Mouse (Mus musculus): ENCODE measurements around the gene Plekhg1. TPM values are rescaled to one million over a fixed set of nuclear protein-coding genes. Genes with fewer than 3 reads are reported as not detected.

Gene Plekhg1
- polyA plus RNA-seq, 1 experiment from 2014 or later: 12.3 TPM

DNA sequence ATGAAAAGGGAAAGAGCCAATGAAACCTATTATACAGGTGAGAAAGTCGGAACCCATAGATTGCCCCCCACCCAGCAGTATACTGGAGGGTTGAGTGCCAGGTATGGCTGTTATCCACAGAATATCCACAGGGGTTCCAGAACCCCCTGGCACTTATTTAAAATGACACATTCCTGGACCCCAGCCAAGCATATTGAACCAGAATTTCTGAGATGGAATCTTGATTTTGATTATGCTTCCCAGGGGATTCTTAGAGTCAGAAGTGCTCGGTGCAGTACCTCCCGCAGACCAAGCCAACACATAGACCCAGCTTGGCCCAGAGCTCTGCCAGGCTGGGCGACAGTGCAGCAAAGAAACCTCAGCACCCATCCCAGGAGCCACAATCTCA is 236.5 kb downstream of the Plekhg1 start:
- WGBS: 88% methylated on average over 4 of the region's 4 CpGs

DNA sequence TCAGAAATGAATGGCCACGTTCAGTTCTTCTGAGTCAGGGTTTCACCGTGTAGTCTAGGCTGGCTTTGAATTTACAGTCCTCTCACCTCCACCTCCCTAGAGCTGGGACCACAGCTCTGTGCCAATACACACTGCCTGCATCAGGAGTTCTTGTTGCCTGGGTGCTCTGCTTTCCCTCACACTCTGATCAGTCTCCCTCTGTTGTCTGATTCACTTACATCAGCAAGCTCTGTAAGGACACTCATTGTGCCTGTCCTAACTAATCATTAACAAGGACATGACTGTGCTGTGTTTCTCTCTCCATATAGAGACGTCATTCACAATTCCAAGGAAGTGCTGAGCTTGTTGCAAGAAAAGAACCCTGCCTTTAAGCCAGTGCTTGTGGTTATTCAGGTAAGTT is 238.2 kb downstream of the Plekhg1 start:
- DNase-seq (ENCODE audit: low spot score) (no peak), ATAC-seq (ENCODE audit: low FRiP score) (no peak)

More for the DNA sequence above, 236.5 kb downstream of the Plekhg1 start:
- no peak for DNase-seq (ENCODE audit: low spot score)
- Histone ChIP-seq H3K9me3 (ENCODE audit: control insufficient read depth, low read length) (no peaks in the 10 kb centered on the region), H3K27ac (ENCODE audit: low read depth, low read length) (no peak overlapping the region), H3K4me2 (replicated peaks; ENCODE audit: low read depth, low read length) (no peak overlapping the region), H3K27me3 (ENCODE audit: control insufficient read depth, insufficient read depth, low read length) (no peaks in the 10 kb centered on the region), H3K4me3 (ENCODE audit: low read depth, low read length) (no peak overlapping the region), H3K36me3 (ENCODE audit: control insufficient read depth, insufficient read depth, low read length) (0 out of 2 replicates have a peak, but pooled peaks cover 5% of the 10 kb centered on the region), H3K4me1 (replicated peaks; ENCODE audit: control insufficient read depth, insufficient read depth, low read length) (peaks cover 5% of the 10 kb centered on the region; the same call in 1 of the 2 replicates), H3K9ac (ENCODE audit: low read depth, low read length) (no peak overlapping the region)
- ATAC-seq (ENCODE audit: low FRiP score): no peak

DNA sequence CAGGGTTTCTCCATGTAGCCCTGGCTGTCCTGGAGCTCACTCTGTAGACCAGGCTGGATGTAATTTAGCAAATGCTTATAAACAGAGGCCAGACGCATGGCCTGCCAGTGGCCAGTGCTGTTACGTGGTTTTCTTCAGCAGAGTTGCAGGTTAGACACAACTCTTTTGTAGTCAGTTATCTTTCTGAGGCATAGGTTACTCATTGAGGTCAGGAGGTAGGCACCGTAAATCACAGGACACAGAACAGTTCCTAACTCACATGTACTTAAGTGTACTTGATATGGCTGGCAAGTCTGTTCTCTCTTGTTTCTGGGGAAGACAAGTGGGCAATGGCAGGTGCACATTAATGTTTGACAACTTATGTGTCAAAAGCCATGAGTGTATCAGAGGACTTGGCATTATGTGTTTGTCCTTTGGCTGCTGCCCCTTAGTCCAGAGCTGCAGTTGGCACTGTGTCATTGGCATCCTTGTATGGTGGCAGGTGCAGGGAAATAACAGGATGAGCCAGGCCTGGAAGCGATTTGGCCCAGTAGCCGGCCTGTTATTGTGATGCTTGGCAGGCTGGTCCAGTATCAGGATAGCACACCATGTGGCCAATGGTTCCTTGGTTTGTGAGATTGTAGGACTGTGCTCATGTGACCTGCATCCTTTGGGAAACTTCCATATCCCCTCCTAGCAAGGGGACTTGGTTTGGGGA is 238.8 kb downstream of the Plekhg1 start:
- 94% methylated on average over 5 of the region's 5 CpGs for WGBS
- H3K9ac ChIP-seq (ENCODE audit: low read depth, low read length): no peak overlapping the region

More for the DNA sequence above, 238.2 kb downstream of the Plekhg1 start:
- Histone ChIP-seq H3K9me3 (ENCODE audit: control insufficient read depth, low read length) (no peaks in the 10 kb centered on the region), H3K4me1 (replicated peaks; ENCODE audit: control insufficient read depth, insufficient read depth, low read length) (no peaks in the 10 kb centered on the region), H3K27ac (ENCODE audit: low read depth, low read length) (no peak overlapping the region), H3K4me2 (replicated peaks; ENCODE audit: low read depth, low read length) (no peak overlapping the region), H3K4me3 (ENCODE audit: low read depth, low read length) (no peak overlapping the region), H3K9ac (ENCODE audit: low read depth, low read length) (no peak overlapping the region), H3K27me3 (ENCODE audit: control insufficient read depth, insufficient read depth, low read length) (no peaks in the 10 kb centered on the region), H3K36me3 (ENCODE audit: control insufficient read depth, insufficient read depth, low read length) (0 out of 2 replicates have a peak, but pooled peaks cover 5% of the 10 kb centered on the region)
- WGBS: 78% methylated on average over 3 of the region's 3 CpGs

DNA sequence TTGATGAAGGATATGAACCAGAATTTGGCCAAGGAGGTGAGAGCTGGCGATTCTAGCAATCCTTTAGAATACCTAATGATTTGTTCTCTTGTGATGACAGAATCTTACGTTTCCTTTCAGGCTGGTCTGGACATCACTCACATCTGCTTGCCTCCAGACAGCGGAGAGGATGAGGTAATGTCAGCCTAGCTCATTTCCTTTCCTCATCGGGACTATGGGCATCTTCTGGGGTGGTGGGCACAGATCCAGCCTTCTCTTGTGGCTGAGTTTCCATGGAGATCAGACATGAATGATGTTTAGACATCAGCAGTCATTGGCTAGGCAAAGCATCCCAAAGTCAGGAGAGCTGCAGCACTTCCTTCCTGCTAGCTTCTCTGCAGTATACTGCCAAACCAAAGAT is 240.1 kb downstream of the Plekhg1 start:
- ATAC-seq (ENCODE audit: low FRiP score) (no peak), DNase-seq (ENCODE audit: low spot score) (no peak)
- H3K4me3 ChIP-seq (ENCODE audit: low read depth, low read length): no peak overlapping the region
- 0 out of 2 replicates have a peak, but pooled peaks cover 5% of the 10 kb centered on the region for H3K36me3 ChIP-seq (ENCODE audit: control insufficient read depth, insufficient read depth, low read length)
- H3K4me1 ChIP-seq (replicated peaks; ENCODE audit: control insufficient read depth, insufficient read depth, low read length): no peaks in the 10 kb centered on the region
- 95% methylated on average over 4 of the region's 4 CpGs for WGBS
- H3K4me2 ChIP-seq (replicated peaks; ENCODE audit: low read depth, low read length): no peak overlapping the region
- H3K27me3 ChIP-seq (ENCODE audit: control insufficient read depth, insufficient read depth, low read length): no peaks in the 10 kb centered on the region
- no peak overlapping the region for H3K27ac ChIP-seq (ENCODE audit: low read depth, low read length)
- no peaks in the 10 kb centered on the region for H3K9me3 ChIP-seq (ENCODE audit: control insufficient read depth, low read length)
- H3K9ac ChIP-seq (ENCODE audit: low read depth, low read length): no peak overlapping the region

More for the DNA sequence above, 238.8 kb downstream of the Plekhg1 start:
- H3K27me3 ChIP-seq (ENCODE audit: control insufficient read depth, insufficient read depth, low read length): no peaks in the 10 kb centered on the region
- no peak for ATAC-seq (ENCODE audit: low FRiP score)
- H3K4me3 ChIP-seq (ENCODE audit: low read depth, low read length): no peak overlapping the region
- H3K4me1 ChIP-seq (replicated peaks; ENCODE audit: control insufficient read depth, insufficient read depth, low read length): no peaks in the 10 kb centered on the region
- no peak overlapping the region for H3K4me2 ChIP-seq (replicated peaks; ENCODE audit: low read depth, low read length)
- no peak overlapping the region for H3K27ac ChIP-seq (ENCODE audit: low read depth, low read length)
- no peak for DNase-seq (ENCODE audit: low spot score)
- no peaks in the 10 kb centered on the region for H3K9me3 ChIP-seq (ENCODE audit: control insufficient read depth, low read length)
- 0 out of 2 replicates have a peak, but pooled peaks cover 5% of the 10 kb centered on the region for H3K36me3 ChIP-seq (ENCODE audit: control insufficient read depth, insufficient read depth, low read length)

DNA sequence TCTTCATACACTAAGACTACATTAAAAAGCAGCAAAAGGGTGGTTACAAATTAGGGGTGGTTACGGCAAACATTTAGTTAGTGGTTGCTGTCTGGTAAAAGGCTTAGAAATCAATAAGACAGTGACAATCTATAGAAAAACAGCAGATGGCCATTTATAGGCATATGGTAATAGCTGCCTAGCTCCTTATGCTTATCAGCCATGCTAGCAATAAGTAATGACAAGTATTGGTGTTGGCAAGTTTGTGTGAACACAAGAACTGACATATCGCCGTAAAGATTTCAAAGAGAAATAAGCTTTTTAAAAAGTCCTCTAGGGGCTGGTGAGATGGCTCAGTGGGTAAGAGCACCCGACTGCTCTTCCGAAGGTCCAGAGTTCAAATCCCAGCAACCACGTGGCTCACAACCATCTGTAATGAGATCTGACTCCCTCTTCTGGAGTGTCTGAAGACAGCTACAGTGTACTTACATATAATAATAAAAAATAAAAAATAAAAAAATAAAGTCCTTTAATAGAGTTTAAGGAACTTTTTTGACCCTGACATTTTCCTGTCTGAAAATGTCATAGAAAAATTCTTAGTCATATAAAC is 250.2 kb downstream of the Plekhg1 start:
- 93% methylated on average over 6 of the region's 6 CpGs for WGBS
- no peak overlapping the region for H3K4me3 ChIP-seq (ENCODE audit: low read depth, low read length)
- H3K9ac ChIP-seq (ENCODE audit: low read depth, low read length): no peak overlapping the region
- ATAC-seq (ENCODE audit: low FRiP score) (no peak), DNase-seq (ENCODE audit: low spot score) (no peak)
- H3K36me3 ChIP-seq (ENCODE audit: control insufficient read depth, insufficient read depth, low read length): no peaks in the 10 kb centered on the region
- H3K27me3 ChIP-seq (ENCODE audit: control insufficient read depth, insufficient read depth, low read length): no peaks in the 10 kb centered on the region
- H3K4me2 ChIP-seq (replicated peaks; ENCODE audit: low read depth, low read length): no peak overlapping the region
- H3K4me1 ChIP-seq (replicated peaks; ENCODE audit: control insufficient read depth, insufficient read depth, low read length): no peaks in the 10 kb centered on the region
- H3K9me3 ChIP-seq (ENCODE audit: control insufficient read depth, low read length): no peaks in the 10 kb centered on the region
- no peak overlapping the region for H3K27ac ChIP-seq (ENCODE audit: low read depth, low read length)

DNA sequence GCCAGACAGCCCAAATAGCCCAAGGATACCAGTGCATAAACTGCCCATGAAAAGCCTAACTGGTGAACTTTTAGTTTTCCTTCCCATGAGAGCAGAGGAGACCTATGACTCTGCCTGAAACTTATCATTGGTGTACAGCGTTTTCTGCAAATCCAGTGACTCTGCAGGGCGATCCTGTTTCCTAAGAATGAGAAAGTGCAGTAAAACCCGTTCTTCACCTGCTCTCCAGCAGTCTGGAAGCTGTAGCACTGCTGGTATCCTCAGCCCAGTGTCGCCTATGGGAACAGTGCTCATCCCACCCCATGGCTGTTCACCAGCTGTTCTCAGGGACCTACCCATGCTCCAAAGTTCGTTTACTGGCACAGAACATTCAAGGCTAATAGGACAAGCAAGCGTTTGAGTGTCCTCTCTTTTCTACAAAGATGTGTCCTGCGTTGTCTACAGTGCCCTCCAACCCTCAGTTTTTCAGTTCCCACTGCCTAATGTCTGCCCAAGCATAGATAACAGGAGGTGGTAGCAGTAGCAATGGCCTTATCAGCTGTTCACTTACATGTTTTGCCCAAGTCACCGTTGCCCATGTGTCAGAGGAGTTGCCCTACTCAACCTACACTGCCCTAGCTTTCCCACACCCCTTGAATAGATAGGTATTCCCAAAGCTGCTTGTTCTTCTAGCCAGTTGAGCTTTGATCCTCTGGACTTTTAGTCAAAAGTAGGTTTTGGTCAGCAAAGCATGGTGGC is 253.4 kb downstream of the Plekhg1 start:
- H3K4me2 ChIP-seq (replicated peaks; ENCODE audit: low read depth, low read length): no peak overlapping the region
- no peaks in the 10 kb centered on the region for H3K9me3 ChIP-seq (ENCODE audit: control insufficient read depth, low read length)
- H3K9ac ChIP-seq (ENCODE audit: low read depth, low read length): no peak overlapping the region
- 88% methylated on average over 8 of the region's 8 CpGs for WGBS
- H3K4me3 ChIP-seq (ENCODE audit: low read depth, low read length): no peak overlapping the region
- H3K36me3 ChIP-seq (ENCODE audit: control insufficient read depth, insufficient read depth, low read length): no peaks in the 10 kb centered on the region
- H3K4me1 ChIP-seq (replicated peaks; ENCODE audit: control insufficient read depth, insufficient read depth, low read length): no peaks in the 10 kb centered on the region
- no peak overlapping the region for H3K27ac ChIP-seq (ENCODE audit: low read depth, low read length)
- no peak for ATAC-seq (ENCODE audit: low FRiP score)
- no peaks in the 10 kb centered on the region for H3K27me3 ChIP-seq (ENCODE audit: control insufficient read depth, insufficient read depth, low read length)
- no peak for DNase-seq (ENCODE audit: low spot score)

DNA sequence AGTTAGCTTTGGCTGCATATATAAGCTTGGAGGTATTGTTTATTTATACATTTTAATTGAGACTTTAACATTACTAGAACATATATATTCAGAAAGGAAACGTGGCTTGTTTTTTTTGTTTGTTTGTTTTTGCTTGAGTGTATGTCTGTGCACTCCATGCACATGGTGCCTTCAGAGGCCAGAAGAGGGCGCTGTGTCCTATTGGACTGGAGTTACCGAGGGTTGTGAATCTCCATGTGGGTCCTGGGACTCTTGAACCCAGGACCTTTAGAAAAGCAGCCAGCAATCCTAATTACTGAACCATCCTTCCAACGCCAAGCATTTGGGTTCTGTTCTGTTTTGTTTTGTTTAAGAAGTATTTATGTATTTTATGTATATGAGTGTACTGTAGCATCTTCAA is 255.1 kb downstream of the Plekhg1 start:
- WGBS: 85% methylated on average over 4 of the region's 4 CpGs

DNA sequence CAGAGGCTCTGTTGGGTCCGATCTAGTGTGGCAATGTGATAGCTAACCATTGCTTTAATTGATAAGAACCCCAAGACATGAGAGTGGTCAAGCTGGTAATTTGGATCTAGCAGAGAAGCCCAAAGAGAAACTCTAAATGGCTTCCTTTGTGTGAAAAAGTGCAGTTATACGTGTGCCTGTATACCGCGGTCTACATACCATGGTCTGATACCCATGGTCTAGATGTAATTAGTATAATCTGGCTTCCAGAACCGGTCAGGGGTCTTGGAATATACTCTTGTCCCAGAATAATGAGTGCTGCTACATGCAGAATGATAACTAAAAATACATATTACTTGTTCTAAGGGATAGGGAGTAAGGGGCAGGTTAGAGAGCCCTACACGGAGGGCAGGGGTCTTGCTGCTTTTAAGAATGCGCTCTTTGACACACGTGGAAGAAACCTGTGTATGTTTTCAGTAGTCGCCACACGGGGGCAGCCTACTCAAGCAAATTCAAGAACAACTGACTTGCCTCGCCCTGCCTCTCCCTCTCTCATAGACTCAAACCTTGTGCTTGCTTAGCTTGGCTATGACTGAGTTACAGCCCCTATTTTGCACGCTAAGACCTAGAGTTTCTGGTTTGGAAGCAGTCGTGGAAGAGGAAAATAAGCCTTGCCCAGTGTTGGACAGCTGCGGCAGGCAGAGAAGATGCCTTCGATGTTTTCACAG is 256.2 kb downstream of the Plekhg1 start:
- Histone ChIP-seq H3K9me3 (ENCODE audit: control insufficient read depth, low read length) (no peaks in the 10 kb centered on the region), H3K27me3 (ENCODE audit: control insufficient read depth, insufficient read depth, low read length) (no peaks in the 10 kb centered on the region), H3K4me1 (replicated peaks; ENCODE audit: control insufficient read depth, insufficient read depth, low read length) (no peaks in the 10 kb centered on the region), H3K4me2 (replicated peaks; ENCODE audit: low read depth, low read length) (no peak overlapping the region), H3K27ac (ENCODE audit: low read depth, low read length) (no peak overlapping the region), H3K4me3 (ENCODE audit: low read depth, low read length) (no peak overlapping the region), H3K36me3 (ENCODE audit: control insufficient read depth, insufficient read depth, low read length) (no peaks in the 10 kb centered on the region), H3K9ac (ENCODE audit: low read depth, low read length) (no peak overlapping the region)
- DNase-seq (ENCODE audit: low spot score) (peak; percentile 82), ATAC-seq (ENCODE audit: low FRiP score) (peak; percentile 71; the same call in 1 of the 2 replicates)
- 57% methylated on average over 15 of the region's 15 CpGs for WGBS

More for the DNA sequence above, 255.1 kb downstream of the Plekhg1 start:
- Histone ChIP-seq H3K27me3 (ENCODE audit: control insufficient read depth, insufficient read depth, low read length) (no peaks in the 10 kb centered on the region), H3K4me1 (replicated peaks; ENCODE audit: control insufficient read depth, insufficient read depth, low read length) (no peaks in the 10 kb centered on the region), H3K4me3 (ENCODE audit: low read depth, low read length) (no peak overlapping the region), H3K9me3 (ENCODE audit: control insufficient read depth, low read length) (no peaks in the 10 kb centered on the region), H3K9ac (ENCODE audit: low read depth, low read length) (no peak overlapping the region), H3K4me2 (replicated peaks; ENCODE audit: low read depth, low read length) (no peak overlapping the region), H3K36me3 (ENCODE audit: control insufficient read depth, insufficient read depth, low read length) (no peaks in the 10 kb centered on the region), H3K27ac (ENCODE audit: low read depth, low read length) (no peak overlapping the region)
- ATAC-seq (ENCODE audit: low FRiP score) (no peak), DNase-seq (ENCODE audit: low spot score) (no peak)
